Mouse (Mus musculus): ENCODE measurements at regions not wholly inside any gene's neighbourhood (a gene's known extent, or its start where the extent isn't known, plus 50 kb on each side); places are given as distances from the start of the nearest gene placed in this dataset.

DNA sequence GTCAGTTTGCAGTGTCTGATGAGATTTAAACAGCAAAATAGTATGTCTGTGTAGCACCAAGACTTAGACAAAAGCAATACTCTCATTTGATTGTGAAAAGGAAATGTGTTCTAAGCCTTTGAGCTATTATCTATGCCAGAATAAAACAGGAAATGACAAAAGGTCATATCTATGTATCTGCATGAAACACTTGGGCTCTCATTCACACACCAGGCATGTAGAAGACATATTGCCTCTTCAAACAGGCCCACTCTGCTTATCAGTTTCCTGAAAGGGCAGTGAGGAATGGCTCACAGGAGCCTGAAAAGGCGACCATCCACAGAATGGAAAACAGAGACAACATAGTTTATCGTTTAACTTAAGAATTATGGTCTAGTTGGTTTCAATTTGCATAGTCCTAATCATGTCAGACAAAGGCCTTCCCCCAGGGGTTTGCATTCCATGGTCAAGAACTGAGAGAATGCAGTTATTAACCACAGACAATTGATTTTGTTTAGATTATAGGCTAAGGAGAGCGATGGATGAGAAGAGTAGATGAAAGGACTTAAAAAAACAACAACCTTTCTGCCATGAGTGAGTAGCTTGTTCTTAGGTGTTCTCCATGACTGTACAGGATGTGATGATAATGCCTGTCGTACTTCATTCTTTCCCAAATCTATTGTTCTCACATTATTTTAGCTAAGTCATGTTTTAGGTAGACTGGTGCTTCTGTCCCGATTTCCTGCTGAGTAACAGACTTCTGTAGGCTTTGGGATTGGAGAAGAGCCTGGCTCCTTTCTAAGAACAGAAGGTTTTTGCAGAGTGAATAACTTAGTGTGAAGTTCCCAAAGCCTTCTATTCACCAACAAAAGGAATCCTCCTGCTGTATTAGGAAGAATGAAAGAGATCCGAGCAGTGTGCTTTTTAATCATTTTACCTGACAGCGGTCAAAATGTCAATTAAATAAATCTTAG lies 82.0 kb upstream of the Itga4 start:
- no peak for TF ChIP-seq POLR2A (IDR thresholded peaks at IDR 0.05; ENCODE audit: low read depth, low read length)
- TF ChIP-seq CTCF (conservative IDR thresholded peaks at IDR 0.05; ENCODE audit: insufficient read depth, insufficient read length, low read depth, low read length) = no peak

Data from kidney, adult 2 months (tissue).